Mouse (Mus musculus) heart, adult 2 months (tissue): ENCODE data around the gene 4931428L18Rik. TPM values are rescaled to one million over a fixed set of nuclear protein-coding genes. Genes with fewer than 3 reads are reported as not detected.

ENCODE experiments used
- DNase-seq, 2 experiments: peaks; one replicate each; pipeline ENCODE4 v3.0.0; 2021
- H3K27ac ChIP-seq: fragments of 200-600 bp; 2 replicates; pipeline ENCODE4 v1.8.1; 2022
- H3K27me3 ChIP-seq: fragments of 200-500 bp; 2 replicates; pipeline ENCODE4 v1.6.1; 2012; ENCODE audit warnings: mild to moderate bottlenecking, low read length, inconsistent platforms, mixed read lengths; ENCODE audit not compliant: control insufficient read depth, insufficient read depth
- H3K36me3 ChIP-seq: fragments of 200-500 bp; 2 replicates; pipeline ENCODE4 v1.6.1; 2012; ENCODE audit warnings: low read length, inconsistent platforms; ENCODE audit not compliant: control insufficient read depth, insufficient read depth
- H3K4me1 ChIP-seq: fragments of 200-500 bp; 2 replicates; pipeline ENCODE4 v1.6.1; 2011; ENCODE audit warnings: low read length; ENCODE audit not compliant: control insufficient read depth, insufficient read depth
- H3K4me3 ChIP-seq: fragments of 200-600 bp; 2 replicates; pipeline ENCODE4 v1.8.1; 2022
- H3K79me2 ChIP-seq: fragments of 200-500 bp; replicated peaks from 2 replicates; pipeline ENCODE4 v1.6.1; 2012; ENCODE audit warnings: mild to moderate bottlenecking, inconsistent platforms, low read length, moderate library complexity, mixed read lengths; ENCODE audit not compliant: control insufficient read depth, insufficient read depth
- H3K9ac ChIP-seq: fragments of 200-500 bp; 2 replicates; pipeline ENCODE4 v1.6.1; 2012; ENCODE audit warnings: low read depth, mild to moderate bottlenecking, control low read depth, inconsistent platforms, low read length, mixed read lengths
- CTCF ChIP-seq: fragments of 200-600 bp; IDR thresholded peaks from 2 replicates; pipeline ENCODE4 v1.8.1; 2022; ENCODE audit warnings: antibody characterized with exemption, mild to moderate bottlenecking, moderate library complexity
- EP300 ChIP-seq: fragments of 200-500 bp; IDR thresholded peaks from 2 replicates; pipeline ENCODE4 v1.6.1; 2011; ENCODE audit warnings: low read depth, low read length, control low read depth; ENCODE audit not compliant: insufficient read depth
- POLR2A ChIP-seq: fragments of 200-500 bp; IDR thresholded peaks from 2 replicates; pipeline ENCODE4 v1.6.1; 2011; ENCODE audit warnings: mild to moderate bottlenecking, low read depth, low read length, control low read depth; ENCODE audit not compliant: insufficient read depth
- WGBS: fragments of 180-500 bp; shearing (Covaris S2); methylation state at CpG from one replicate; pipeline ENCODE4 v1.1.7; 2018; 5-methylcytosine and 5-hydroxymethylcytosine counted together
- intact Hi-C: fragments of 180-260 bp; cut with DNase I; formaldehyde crosslinking; loops from one replicate; pipeline ENCODE4 v1.15.1; 2025
- polyA plus RNA-seq: library from polyadenylated mRNA; depleted of rRNA; stranded (reverse); fragments of >200 nt; gene quantifications from 2 replicates; pipeline ENCODE4 v1.2.3, GENCODE M21; 2012
- total RNA-seq, 2 experiments: library from RNA; stranded (reverse); gene quantifications; 2 replicates each; pipeline ENCODE4 v1.2.3; 2021

The 4931428L18Rik gene
- total and polyA plus RNA-seq, 3 experiments: 0.16 TPM; not detected in 2

DNA sequence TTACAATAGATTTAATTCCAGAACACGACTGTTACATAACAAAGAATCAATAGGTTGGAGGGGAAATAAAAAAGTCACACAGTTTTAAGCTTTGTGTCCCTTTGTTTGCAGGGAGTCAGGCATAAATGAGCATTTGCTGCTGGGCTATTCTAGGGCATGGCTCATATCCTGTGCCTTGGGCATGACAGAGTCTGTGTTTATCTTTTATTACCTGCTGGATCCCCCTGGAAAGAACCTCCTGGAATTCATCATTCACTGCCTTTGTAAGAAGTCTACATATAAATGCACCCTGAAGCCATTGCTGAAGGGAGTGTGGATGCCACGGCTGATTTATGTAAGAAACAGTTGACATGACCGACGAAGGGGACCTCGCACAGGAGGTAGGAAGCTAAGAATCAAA, 46.4 kb downstream of the 4931428L18Rik start, which contains the start of gene Lgsn:
Lgsn (plus strand) TSS at position 301 of the 400 bp plus-strand sequence.
- H3K4me3 ChIP-seq: no peak within 1 kb of the TSS
- H3K79me2 ChIP-seq: no peaks in the 10 kb centered on the region
- H3K9ac ChIP-seq: no peak within 1 kb of the TSS
- no peaks in the 10 kb centered on the region for H3K36me3 ChIP-seq
- intact Hi-C loops: no loop called here
- H3K4me1 ChIP-seq: no peaks in the 10 kb centered on the region
- H3K27ac ChIP-seq: no peak within 1 kb of the TSS
- 73% methylated on average over 5 of the region's 5 CpGs for WGBS
- TF ChIP-seq EP300: no peak
- TF ChIP-seq CTCF: no peak
- no peak for TF ChIP-seq POLR2A
- DNase-seq: no peak
- no peaks in the 10 kb centered on the region for H3K27me3 ChIP-seq

DNA sequence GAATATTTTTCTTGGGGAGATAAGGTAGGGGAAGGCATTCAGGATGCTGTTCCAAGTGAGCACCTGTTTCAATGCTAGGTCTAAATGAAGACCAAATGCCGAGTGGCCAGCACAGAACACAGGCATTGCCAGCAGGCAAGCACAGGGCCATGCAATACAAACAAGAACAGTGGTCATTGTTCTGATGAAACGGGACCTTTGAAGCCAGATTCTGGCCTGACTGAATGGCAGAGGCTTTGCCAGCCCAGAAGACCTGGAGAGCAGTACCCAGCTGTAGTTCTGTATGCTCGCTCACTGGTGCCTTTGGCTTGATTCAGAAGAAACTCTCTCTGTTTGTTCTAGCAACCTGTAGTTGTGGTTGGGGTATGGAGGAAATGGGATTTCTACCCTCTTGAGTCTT, 47.1 kb downstream of the 4931428L18Rik start:
- Histone ChIP-seq H3K4me1 (no peaks in the 10 kb centered on the region), H3K27ac (no peak overlapping the region), H3K27me3 (no peaks in the 10 kb centered on the region), H3K4me3 (no peak overlapping the region), H3K9ac (no peak overlapping the region), H3K36me3 (no peaks in the 10 kb centered on the region), H3K79me2 (no peaks in the 10 kb centered on the region)
- WGBS: 66% methylated on average over 3 of the region's 3 CpGs
- no peak for TF ChIP-seq POLR2A
- TF ChIP-seq CTCF: no peak
- no peak for TF ChIP-seq EP300
- intact Hi-C loops: no loop called here
- DNase-seq: no peak

GRCm38 (mm10) chr1:31165326-31166121, 57.0 kb downstream of the 4931428L18Rik start:
- intact Hi-C loops: no loop called here
- WGBS: 85% methylated on average over 7 of the region's 7 CpGs

DNA sequence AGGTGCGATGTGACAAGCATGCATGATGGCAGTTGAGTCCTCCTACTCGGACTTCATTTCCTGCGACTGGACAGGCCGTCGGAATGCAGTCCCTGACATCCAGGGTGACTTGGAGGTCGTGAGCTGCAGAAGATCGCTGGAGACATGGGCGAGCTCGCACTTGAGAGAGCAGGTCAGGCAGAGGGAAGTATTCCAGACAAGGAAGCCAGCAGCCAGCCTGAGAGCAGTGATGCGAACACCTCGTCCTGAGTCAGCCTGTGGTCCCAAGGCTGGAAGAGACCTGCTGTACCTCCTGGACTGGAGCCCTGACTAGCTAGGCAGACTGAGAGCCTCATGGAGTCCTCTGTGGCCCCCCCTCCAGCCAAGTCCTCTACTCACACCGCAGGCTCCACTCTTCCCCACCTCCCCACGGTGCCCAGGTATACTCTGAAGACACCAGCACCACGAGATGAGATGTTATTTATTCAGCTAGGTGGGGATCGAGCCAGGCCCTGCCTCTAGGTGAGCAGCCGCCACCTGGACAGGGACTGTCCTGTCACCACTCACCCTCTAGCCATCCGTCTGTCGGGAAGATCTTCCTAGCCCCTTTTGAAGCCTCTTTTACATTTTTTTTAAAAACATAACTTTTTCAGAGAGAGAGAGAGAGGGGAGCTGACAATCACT, 57.8 kb downstream of the 4931428L18Rik start:
- Histone ChIP-seq H3K36me3 (no peaks in the 10 kb centered on the region), H3K4me1 (no peaks in the 10 kb centered on the region), H3K27ac (no peak overlapping the region), H3K27me3 (no peaks in the 10 kb centered on the region), H3K4me3 (no peak overlapping the region), H3K79me2 (no peaks in the 10 kb centered on the region), H3K9ac (no peak overlapping the region)
- intact Hi-C loops: no loop called here
- 55% methylated on average over 18 of the region's 18 CpGs for WGBS
- TF ChIP-seq EP300: no peak
- TF ChIP-seq POLR2A: no peak
- TF ChIP-seq CTCF: no peak
- no peak for DNase-seq

More at GRCm38 (mm10) chr1:31165326-31166121, 57.0 kb downstream of the 4931428L18Rik start:
- H3K4me3 ChIP-seq: no peak overlapping the region
- no peaks in the 10 kb centered on the region for H3K79me2 ChIP-seq
- DNase-seq: no peak
- no peaks in the 10 kb centered on the region for H3K27me3 ChIP-seq
- no peak overlapping the region for H3K9ac ChIP-seq
- no peaks in the 10 kb centered on the region for H3K36me3 ChIP-seq
- no peak overlapping the region for H3K27ac ChIP-seq
- TF ChIP-seq CTCF (no peak), EP300 (no peak), POLR2A (no peak)
- no peaks in the 10 kb centered on the region for H3K4me1 ChIP-seq

DNA sequence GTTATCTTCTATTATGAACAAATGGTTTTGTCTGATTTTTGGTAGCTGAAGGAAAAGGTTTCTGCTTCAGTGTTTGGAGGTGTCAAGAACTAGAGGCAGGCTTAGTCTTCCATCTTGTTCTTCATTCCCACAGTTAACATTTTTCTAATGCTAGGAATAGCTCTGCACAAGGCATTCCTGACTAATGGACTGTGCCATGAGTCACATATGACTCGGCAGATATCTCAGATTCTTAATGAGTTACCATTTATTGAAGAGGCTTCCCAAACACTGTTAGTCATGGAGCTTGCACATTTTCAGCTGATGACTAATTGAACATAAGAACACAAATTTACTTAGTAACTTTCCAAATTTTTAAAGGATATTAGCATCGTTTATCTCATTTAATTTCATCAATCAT, 65.6 kb downstream of the 4931428L18Rik start:
- Histone ChIP-seq H3K4me3 (no peak overlapping the region), H3K36me3 (no peaks in the 10 kb centered on the region), H3K27ac (no peak overlapping the region), H3K27me3 (no peaks in the 10 kb centered on the region), H3K9ac (no peak overlapping the region), H3K79me2 (no peaks in the 10 kb centered on the region), H3K4me1 (no peaks in the 10 kb centered on the region; the same call in 1 of the 2 replicates)
- no peak for TF ChIP-seq EP300
- DNase-seq: no peak
- intact Hi-C loops: no loop called here
- 60% methylated on average over 2 of the region's 2 CpGs for WGBS

- H3K36me3 ChIP-seq: no peaks in the 10 kb centered on the region
- DNase-seq: no peak
- no peak overlapping the region for H3K4me3 ChIP-seq
- no peaks in the 10 kb centered on the region for H3K27me3 ChIP-seq
- no peak overlapping the region for H3K9ac ChIP-seq
- intact Hi-C loops: no loop called here
- H3K79me2 ChIP-seq: no peaks in the 10 kb centered on the region
- H3K27ac ChIP-seq: no peak overlapping the region
- H3K4me1 ChIP-seq: no peaks in the 10 kb centered on the region; the same call in 1 of the 2 replicates
- 58% methylated on average over 2 of the region's 2 CpGs for WGBS
- TF ChIP-seq EP300 (no peak), CTCF (no peak), POLR2A (no peak)
Measured at GRCm38 (mm10) chr1:31156185-31156584, 66.3 kb downstream of the 4931428L18Rik start.
